Mouse (Mus musculus): ENCODE measurements around the gene Keap1.

- no peak for TF ChIP-seq CTCF (IDR thresholded peaks at IDR 0.05; ENCODE audit: control insufficient read depth, insufficient read depth, low read length)
- no peak for TF ChIP-seq POLR2A (IDR thresholded peaks at IDR 0.05; ENCODE audit: borderline replicate concordance, control insufficient read depth, low read depth, low read length)
Observed at GRCm38 (mm10) chr9:21275013-21275710, 36.0 kb upstream of the Keap1 start.
